Mouse (Mus musculus): ENCODE data around the gene Ccdc58. TPM values are rescaled to one million over a fixed set of nuclear protein-coding genes. Genes with fewer than 3 reads are reported as not detected.
"Not testable (repeated sequence)": the region's sequence is repeated elsewhere in the genome, so short reads cannot be mapped to it uniquely, and the experiment has no call there.

Gene Ccdc58
- total RNA-seq (2021) = 10 to 100 TPM; 22.6 to 25.0 TPM

- peak; percentile 88 to 93 for DNase-seq (ENCODE audit: extremely low spot score in 1 of 2, low spot score in 1 of 2)
These were observed at the start of gene Ccdc58, which contains the start of gene Fam162a for GRCm38 (mm10) chr16:36071450-36072379. Gene Ccdc58 (plus strand): TSS chr16:36071685. Gene Fam162a (minus strand): TSS chr16:36071594.

GRCm38 (mm10) chr16:36028120-36028519 lies 43.4 kb upstream of the Ccdc58 start:
- not testable (repeated sequence) for DNase-seq (ENCODE audit: extremely low spot score in 1 of 2, low spot score in 1 of 2)

- peak; percentile 70 to 80 for DNase-seq (ENCODE audit: extremely low spot score in 1 of 2, low spot score in 1 of 2)
These were observed 30.6 kb upstream of the Ccdc58 start, which contains the start of gene Wdr5b for GRCm38 (mm10) chr16:36040640-36041624. Gene Wdr5b (plus strand): TSS chr16:36041190.

GRCm38 (mm10) chr16:36041625-36042020 lies 29.9 kb upstream of the Ccdc58 start:
- no peak for DNase-seq (ENCODE audit: extremely low spot score in 1 of 2, low spot score in 1 of 2)

- no peak for DNase-seq (ENCODE audit: extremely low spot score in 1 of 2, low spot score in 1 of 2)
These were observed 28.4 kb upstream of the Ccdc58 start for GRCm38 (mm10) chr16:36043073-36043472.

GRCm38 (mm10) chr16:36043964-36044363 lies 27.5 kb upstream of the Ccdc58 start:
- no peak for DNase-seq (ENCODE audit: extremely low spot score in 1 of 2, low spot score in 1 of 2)

- no peak for DNase-seq (ENCODE audit: extremely low spot score in 1 of 2, low spot score in 1 of 2)
These were observed 23.9 kb upstream of the Ccdc58 start for GRCm38 (mm10) chr16:36047538-36047937.

- no peak for DNase-seq (ENCODE audit: extremely low spot score in 1 of 2, low spot score in 1 of 2)
These were observed 20.0 kb upstream of the Ccdc58 start for GRCm38 (mm10) chr16:36051491-36051890.

GRCm38 (mm10) chr16:36053524-36054275 lies 17.8 kb upstream of the Ccdc58 start:
- DNase-seq (ENCODE audit: extremely low spot score in 1 of 2, low spot score in 1 of 2) = no peak

GRCm38 (mm10) chr16:36054920-36055319 lies 16.6 kb upstream of the Ccdc58 start:
- DNase-seq (ENCODE audit: extremely low spot score in 1 of 2, low spot score in 1 of 2) = no peak

- DNase-seq (ENCODE audit: extremely low spot score in 1 of 2, low spot score in 1 of 2) = no peak
These were observed 15.1 kb upstream of the Ccdc58 start for GRCm38 (mm10) chr16:36056416-36056815.

- DNase-seq (ENCODE audit: extremely low spot score in 1 of 2, low spot score in 1 of 2) = no peak
These were observed 13.5 kb upstream of the Ccdc58 start for GRCm38 (mm10) chr16:36057933-36058475.

GRCm38 (mm10) chr16:36062534-36062933 lies 9.0 kb upstream of the Ccdc58 start:
- not testable (repeated sequence) for DNase-seq (ENCODE audit: extremely low spot score in 1 of 2, low spot score in 1 of 2)

GRCm38 (mm10) chr16:36063315-36063714 lies 8.2 kb upstream of the Ccdc58 start:
- no peak for DNase-seq (ENCODE audit: extremely low spot score in 1 of 2, low spot score in 1 of 2)

- DNase-seq (ENCODE audit: extremely low spot score in 1 of 2, low spot score in 1 of 2) = no peak
These were observed 6.6 kb upstream of the Ccdc58 start for GRCm38 (mm10) chr16:36064904-36065303.

GRCm38 (mm10) chr16:36067694-36068093 lies 3.8 kb upstream of the Ccdc58 start:
- DNase-seq (ENCODE audit: extremely low spot score in 1 of 2, low spot score in 1 of 2) = no peak

- no peak for DNase-seq (ENCODE audit: extremely low spot score in 1 of 2, low spot score in 1 of 2)
These were observed 3.1 kb upstream of the Ccdc58 start for GRCm38 (mm10) chr16:36068356-36068755.

GRCm38 (mm10) chr16:36069819-36070575 lies 1.5 kb upstream of the Ccdc58 start:
- no peak for DNase-seq (ENCODE audit: extremely low spot score in 1 of 2, low spot score in 1 of 2)

- DNase-seq (ENCODE audit: extremely low spot score in 1 of 2, low spot score in 1 of 2) = no peak
These were observed 425 bp upstream of the Ccdc58 start for GRCm38 (mm10) chr16:36071071-36071449.

Data from layer of hippocampus, postnatal 25 days (tissue).